Mouse (Mus musculus): Measurements from ENCODE around the gene Grb2.

The Grb2 gene

DNA sequence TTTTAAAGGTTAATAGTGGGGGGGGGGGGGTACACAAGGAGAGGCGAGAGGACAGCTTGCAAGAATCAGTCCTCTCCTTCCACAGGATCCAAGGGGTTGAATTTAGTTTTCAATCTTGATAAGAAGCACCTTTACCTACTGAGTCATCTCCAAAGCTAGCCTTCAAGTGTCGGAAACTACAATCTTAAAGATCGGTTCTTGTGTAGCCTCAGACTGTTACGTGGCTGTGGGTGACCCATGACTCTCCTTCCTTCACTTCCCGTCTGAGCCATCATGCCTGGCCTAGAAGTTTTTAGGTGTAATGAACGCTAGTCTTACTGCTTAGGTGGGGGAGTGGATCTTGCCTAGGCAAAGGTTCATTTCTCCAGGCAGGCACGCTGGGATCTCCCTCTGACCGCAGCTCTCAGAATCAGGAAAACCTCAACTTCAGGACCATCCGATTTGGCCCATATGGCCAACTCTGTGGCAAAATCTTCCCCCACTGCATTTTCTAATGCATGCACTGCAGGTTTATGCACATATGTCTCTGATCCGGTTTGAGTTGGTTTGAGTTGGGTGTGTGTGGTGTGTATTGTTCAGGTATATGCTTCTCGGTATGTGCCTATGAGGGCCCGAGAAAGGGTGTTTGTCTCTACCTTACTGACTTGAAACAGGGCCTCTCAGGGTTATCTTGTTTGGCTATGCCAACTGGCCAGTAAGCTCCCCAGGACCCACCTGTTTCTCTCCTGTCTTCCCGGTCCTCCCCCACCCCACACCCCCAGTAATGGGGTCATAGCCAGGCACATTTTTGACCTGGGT lies 78.5 kb downstream of the Grb2 start:
- no peak for DNase-seq (ENCODE audit: extremely low read depth, low read depth)

DNA sequence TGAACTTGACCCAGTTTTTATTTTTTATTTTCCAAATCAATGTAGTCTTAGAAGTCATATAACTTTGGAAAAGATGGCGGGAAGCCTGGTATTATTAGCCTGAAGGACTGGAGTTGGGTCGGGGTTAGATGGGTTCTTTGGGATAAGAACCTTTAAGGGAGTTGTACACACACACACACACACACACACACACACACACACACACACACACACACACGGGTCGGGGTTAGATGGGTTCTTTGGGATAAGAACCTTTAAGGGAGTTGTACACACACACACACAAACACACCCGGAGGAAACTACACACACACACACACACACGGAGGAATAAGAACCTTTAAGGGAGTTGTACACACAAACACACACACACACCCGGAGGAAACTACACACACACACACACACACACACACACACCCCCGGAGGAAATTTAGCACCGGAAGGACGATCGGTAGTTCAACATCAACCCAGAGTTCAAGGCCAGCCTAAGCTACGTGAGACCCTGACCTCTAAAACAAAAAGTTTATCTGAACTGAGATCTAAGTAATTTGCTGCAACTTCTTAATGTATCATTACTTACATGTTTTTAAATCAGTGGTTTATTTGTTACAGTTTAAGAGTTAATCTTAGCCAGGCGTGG lies 79.8 kb downstream of the Grb2 start:
- no peak for DNase-seq (ENCODE audit: extremely low read depth, low read depth)

DNA sequence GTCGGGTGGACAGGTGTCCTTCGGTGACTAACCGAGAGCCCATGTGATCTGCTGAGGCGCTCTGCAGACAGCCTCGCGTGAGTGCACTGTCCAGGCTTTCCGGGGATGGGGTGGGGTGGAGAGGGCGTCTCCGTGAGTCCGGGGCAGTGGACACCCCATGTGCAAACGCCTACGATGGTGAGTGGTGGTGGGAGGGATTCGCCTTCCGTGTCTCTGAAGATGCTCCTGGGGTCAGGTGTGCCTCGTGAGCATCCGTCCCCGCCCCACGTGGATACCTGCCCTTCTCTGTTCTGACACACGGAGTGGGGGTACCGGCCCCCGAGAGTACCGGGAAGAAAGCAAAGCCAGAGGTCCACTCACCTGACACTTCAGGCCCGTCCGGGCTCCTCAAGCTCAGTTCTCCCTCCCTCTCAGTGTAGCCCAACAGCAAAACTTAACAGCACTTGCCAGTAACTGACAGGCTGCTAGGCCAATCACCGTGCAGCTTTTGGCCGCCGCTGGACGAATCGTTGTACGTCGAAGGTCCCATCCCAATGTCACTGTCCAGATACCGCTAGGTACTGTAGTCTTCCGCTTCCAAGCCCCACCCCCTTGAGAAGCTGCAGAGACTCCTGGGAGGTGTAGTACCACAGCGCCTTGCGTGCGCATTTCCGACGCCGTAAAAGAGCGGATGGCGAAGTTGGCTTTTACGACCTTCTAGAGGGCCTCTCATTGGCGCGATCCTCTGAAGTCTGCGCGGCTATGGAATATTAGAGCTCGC lies 80.5 kb downstream of the Grb2 start, which contains the start of gene Slc25a19:
Gene Slc25a19 (minus strand): TSS at position 591 of the 760 bp plus-strand sequence.
- peak; percentile 100 for DNase-seq (ENCODE audit: extremely low read depth, low read depth)

DNA sequence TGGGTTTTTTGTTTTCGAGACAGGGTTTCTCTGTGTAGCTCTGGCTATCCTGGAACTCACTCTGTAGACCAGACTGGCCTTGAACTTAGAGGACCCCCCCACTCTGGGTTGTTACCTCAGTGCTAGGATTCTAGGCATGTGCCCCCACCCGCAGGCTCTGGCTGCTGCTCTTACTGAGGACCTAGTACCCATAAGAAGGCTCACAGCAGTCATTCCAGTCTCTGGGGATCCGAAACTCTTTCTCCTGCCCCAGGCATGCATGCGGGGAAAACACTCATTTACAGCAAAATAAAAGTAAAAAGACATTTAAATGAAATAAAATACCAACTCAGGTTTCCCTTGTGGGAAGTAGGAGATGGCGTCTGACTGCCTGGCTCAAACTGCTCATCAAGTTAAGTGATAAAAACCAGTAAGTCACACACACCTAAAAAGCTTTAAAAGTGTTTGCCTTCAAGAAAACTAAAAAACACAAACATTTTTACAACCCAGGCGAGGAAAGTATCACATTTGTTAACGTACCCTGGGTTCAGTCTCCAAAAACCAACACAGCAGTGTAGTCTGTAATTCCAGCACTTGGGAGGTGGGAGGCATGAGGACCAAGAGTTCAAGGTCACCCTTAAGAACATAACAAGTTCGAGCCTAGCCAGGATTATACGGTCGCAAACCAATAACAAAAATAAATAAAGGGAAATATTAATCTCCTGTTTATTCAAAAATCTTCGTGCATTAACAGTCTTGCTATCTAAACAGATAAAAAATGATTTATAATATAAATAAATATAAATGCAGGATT lies 81.4 kb downstream of the Grb2 start:
- DNase-seq (ENCODE audit: extremely low read depth, low read depth): no peak

DNA sequence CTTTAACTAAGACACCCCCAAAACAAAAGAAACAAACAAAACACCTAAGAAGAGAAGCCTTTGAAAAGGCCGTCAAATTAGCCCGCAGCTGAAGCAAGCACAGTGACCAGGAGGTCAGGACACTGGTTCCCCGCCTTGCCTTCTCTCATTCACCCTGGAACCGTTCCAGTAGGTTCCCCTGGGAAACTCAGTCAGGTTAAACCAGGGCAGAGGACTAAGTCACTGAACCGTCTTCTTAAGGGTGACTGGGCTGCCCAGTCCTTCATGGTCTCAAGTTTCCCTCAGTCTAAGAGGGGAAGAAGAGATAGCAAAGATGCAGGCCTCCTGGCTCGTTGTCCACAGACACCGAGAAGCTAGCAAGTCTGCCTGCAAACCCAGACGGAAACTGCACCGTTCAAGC lies 82.5 kb downstream of the Grb2 start:
- DNase-seq (ENCODE audit: extremely low read depth, low read depth): no peak

DNA sequence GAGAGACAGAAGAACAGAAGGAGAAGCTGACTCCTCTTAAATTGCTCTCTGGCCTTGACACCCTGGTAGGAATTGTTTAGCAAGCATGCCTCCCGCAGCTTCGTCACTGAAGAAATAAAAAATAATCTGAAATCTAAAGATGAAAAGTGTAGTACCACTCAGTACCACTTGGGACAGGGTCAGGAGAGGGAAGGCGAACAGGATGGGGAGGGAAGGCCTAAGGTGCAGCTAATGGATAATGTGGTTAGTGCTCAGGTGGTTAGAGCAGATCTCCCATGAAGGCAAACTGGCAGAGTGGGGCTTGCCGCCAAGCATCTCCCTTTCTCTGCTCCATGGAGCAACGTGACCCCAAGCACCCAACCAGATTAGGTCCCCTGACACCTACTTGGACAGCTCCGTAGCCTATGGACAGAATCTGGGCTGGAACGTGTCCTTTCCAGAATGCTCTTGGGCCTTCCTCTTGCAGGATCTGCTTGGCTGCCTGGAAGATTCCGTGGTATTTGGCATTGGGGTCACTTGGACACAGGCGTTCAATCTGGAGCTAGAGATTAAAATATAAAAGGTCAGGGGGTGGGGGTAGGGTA lies 84.8 kb downstream of the Grb2 start:
- no peak for DNase-seq (ENCODE audit: extremely low read depth, low read depth)

DNA sequence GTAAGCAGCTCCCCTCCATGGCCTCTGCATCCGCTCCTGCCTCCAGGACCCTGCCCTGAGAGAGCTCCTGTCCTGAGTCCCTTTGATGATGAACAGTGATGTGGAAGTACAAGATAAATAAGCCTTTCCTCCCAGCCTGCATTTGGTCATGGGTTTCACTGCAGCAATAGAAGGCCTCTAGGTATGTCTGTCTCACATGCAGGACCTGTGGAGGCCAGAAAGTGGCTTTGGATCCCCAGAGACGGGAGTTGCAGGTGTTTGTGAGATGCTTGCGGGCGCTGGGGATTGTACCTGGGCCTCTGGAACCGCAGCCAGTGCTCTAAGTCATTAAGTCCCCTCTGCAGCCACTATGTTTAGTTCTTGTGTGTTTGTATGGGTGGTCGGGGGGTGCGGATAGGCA lies 88.4 kb downstream of the Grb2 start:
- no peak for DNase-seq (ENCODE audit: extremely low read depth, low read depth)

DNA sequence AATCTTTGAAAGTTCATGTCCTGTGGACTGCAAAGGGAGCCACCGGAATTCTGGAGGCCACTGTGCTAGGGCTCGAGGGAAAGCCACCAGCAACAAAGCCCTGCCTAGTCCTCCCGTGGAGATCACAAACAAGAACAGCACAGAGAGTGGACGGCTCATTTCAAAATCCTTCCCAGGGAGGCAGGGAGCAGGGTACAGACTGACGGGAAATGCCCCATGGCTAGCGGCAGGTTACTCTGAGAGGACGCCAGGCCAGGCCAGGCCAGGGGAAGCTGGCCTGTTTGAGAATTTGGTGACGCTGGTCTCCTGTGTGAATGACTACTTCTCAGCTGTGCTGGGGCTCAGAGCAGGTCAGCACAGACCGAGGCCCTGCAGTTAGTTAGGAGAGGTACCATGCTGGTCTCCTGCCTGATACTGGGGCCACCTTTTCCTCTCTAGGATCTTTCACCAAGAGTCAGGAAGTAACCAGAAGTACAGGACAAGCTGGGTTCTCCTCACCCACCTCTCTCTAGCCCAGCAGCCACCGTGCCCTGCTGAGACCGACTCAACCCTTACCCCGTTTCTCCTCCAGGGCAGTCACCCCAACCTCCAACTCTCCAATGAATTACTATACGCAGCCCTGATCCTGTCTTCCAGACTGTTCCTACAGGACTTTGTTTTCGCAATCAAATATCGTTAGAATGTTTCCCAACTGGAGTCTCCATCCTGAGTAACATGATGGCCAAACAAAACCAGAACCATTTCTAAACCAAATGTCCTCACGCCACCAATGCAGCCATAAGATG lies 89.5 kb downstream of the Grb2 start:
- no peak for DNase-seq (ENCODE audit: extremely low read depth, low read depth)

DNA sequence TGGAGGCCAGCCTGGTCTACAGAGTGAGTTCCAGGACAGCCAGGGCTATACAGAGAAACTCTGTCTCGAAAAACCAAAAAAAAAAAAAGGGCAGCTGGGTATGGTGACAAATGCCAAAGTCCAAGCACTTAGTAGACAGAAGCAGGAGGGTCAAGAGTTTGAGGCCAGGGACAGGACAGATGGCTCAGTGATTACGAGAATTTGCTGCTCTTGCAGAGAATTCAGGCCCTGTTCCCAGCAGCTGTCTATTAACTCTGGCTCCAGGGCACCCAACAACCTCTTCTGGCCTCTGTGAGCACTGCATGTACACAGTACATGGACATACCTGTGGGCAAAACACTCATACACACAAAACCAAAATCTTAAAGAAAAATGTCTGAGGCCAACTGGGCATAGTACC lies 90.4 kb downstream of the Grb2 start:
- no peak for DNase-seq (ENCODE audit: extremely low read depth, low read depth)

DNA sequence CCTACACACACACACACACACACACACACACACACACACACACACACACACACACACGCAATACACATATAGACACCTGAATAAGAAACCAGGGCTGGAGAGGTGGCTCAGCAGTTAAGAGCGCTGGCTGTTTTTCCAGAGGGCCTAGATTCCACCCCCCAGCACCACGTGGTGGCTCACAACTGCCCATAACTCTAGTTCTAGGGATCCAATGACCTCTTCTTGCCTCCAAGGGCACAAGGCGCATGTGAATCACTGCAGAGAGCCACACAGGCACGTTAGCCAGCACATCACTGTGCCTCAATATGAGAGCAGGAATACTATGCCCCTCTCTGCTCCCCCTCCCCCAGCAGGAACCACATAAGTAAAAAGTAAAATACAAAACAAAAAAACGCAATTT lies 91.5 kb downstream of the Grb2 start:
- DNase-seq (ENCODE audit: extremely low read depth, low read depth): no peak

DNA sequence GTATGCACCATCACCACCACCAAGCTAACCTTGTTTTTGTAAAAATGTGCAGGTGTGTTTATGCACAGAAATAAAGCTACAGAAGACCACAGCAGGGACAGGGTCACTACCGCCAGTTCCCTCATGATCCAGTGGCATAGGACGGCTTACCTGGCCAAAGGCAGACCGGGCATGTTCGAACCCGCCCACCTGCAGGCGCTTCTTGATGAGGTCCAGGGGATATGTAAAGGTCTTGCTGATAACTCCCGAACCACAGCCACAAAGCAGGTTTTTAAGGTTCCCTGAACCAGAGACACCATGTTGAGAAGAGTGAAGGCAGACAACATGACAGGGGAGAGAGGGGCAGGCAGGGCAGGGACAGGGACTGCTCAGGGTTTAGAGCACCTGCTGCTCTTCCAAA lies 92.0 kb downstream of the Grb2 start:
- DNase-seq (ENCODE audit: extremely low read depth, low read depth): no peak

DNA sequence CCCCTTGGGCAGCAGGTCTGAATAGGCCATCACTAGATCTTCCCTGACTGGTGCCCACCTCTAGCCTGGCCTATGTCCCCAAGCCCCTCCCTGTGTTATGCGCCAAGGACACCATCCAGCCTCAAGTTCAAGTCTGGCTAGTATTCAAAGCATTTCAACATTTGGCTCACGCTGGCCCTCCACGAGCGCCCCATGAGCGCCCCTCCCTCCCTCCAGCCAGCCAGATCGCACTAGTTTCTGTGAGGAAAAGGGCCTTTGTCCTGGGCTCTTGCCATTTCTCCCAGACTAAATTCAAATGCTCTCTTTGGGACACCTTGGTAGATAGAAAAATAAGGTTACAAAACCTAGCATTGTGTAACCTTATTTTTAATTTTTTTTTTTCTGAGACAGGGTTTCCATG lies 92.5 kb downstream of the Grb2 start:
- no peak for DNase-seq (ENCODE audit: extremely low read depth, low read depth)

DNA sequence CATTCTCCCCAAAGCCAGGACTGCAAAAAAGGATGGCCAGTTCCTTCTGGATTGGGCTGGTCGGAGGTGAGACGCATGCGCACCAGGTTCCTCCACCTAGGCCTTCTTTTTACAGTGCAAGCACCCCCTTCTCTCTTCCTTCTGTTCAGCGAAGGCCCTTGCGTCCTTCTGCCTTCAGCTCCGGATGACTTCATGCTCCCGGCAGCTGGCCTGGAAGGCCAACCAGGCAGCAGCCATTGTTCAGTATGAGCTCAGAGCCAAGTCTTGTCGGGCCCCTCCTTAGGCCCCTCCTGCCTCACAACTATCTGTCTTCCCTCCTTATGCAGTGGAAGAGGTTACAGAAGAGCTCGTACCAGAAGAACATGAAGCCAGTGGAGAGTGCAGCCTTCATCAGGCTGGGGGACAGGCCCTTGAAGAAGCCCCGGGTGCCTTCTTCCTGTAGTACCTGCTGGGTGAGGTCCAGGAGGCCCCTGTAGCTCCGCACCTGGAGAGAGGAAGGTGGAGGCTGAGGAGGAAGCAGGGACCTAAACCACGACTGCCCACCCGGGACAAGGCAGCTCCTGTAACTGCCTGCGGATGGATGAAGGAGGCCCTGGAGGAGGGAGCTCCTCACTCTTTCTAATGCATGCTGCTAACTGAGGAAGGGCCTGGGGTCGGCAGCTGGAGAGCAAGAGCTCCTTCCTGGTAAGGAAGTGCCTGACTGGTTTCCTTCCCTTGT lies 93.1 kb downstream of the Grb2 start:
- DNase-seq (ENCODE audit: extremely low read depth, low read depth): no peak

DNA sequence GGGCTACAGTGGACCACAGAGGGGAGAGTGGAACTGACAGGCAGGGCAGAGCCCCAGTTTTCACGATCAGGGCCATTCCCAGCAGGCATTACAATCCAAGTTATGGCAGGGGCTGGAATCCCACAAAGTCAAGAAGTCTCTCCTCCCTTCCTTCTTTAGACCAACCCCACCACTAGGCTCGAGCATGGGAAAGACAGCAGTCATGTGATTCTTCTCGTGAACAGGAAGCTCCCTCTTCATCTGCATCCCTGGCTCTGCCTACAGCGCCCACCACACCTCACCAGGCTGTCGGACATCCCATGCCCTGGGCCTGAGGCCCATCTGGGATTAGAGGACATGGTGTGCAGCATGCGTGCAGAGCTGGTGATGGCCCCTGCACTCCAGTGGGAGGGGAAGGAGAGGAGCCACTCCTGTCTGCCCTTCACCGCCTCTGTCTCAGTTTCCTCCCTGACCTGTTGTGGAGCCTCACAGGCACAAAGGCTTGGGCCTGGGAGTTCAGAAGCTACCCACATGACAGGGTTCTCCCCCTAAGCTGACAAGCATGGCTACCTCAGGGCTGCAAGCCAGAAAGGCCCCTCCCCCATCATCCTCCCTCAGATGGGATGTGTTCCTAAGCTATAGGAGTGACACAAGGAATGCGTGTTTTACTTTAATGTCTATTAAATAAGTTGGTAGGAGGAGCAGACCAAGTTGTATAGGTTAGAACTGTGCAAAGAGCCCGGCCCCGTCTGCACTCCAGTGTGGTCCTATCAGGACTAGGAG lies 93.9 kb downstream of the Grb2 start:
- no peak for DNase-seq (ENCODE audit: extremely low read depth, low read depth)

DNA sequence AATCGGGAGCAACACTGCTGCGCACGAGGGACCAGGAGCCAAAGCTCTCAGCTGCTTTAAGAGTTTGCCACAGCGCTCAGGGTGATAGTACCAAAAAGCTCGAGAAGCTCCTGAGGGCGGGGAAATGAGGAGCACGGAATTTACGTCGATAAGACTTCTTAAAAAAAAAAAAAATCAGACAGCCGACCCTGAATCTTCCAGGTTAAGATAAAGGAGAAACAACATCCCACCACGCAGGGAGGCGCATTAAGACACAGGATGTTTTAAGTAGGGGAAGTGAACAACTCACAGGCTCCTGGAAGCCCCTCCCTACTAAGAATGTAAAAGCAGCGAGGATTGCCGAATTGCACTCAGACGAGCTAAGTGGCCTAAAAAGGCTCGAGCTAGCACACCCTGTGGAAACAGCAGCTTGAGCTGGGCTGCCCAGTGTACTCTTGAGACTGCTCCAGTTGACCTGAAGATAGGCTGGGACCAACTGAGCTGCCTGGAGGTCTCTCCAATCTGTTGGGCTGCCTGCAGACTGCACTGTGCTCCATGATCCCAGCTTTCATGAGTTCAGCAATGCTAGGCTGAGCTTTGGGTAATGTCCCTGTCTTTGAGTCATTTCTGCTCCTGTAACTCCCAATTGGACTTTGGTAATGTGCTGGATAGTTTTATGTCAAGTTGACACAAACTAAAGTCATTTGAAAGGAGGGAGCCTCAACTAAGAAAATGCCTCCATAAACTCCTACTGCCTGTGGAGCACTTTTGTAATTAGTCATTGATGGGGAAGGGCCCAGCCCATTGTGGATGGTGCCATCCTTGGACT lies 95.1 kb downstream of the Grb2 start:
- DNase-seq (ENCODE audit: extremely low read depth, low read depth): peak; percentile 67

DNA sequence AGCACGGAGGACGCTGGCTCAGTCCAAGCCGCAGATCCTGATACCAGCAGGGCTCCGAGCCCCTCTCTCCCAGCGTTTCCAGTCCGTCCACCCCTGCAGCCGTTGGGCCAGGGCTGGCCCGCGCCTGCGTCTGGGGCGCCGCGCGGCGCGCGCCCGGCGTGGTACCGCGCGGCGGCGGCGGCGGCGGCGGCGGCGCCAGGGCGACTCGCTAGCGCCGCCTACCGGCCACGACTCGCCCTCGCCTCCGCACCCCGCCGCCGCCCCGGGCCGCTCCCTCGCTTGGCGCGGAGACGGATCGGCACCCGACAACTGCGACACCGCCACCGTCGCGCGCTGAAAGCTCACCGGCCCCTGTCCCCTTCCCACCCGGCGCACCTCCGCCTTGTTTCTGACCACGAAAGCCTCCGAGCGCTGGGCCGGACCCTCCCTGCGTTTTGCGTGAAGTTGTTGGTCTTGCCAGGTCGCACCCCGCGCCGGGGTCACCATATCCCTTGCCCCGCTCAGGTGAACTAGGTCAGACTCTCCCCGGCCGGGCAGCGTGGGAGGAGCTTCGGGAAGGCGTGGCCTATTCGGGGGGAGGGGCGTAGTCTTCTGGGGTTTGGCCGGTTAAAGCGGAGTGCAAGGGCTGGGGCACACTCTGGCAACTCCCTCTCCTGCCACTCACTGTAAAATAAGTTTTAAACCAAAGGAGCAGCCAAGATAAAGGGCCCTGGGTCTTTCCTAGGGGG lies 95.8 kb downstream of the Grb2 start, which contains the start of gene Mif4gd:
Gene Mif4gd (minus strand): TSS at position 560 of the 728 bp plus-strand sequence.
- DNase-seq (ENCODE audit: extremely low read depth, low read depth): peak; percentile 54

DNA sequence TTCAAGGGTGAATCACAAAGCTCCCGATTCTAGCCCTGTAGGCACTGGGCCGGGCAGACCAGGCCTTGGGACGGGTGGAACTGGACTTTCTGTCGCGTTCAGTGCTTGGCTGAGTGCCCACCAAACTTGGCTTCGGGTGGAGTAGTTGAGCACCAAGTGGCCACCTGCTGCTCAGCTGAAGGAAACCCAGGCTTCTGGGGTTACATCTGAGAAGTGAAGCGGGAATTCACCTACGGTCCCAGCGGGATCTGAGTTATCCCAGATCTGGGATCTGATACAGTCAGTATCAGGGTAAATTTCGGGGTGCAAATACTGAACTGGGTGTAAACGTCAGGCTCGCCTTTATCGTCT lies 96.4 kb downstream of the Grb2 start:
- no peak for DNase-seq (ENCODE audit: extremely low read depth, low read depth)

All from MEL-GATA-1-ER (cell line).